Mouse (Mus musculus) thymus, postnatal 14 days (tissue): ENCODE measurements around the gene Kcna6.

ENCODE experiments used
- DNase-seq: peaks from one replicate; pipeline ENCODE4 v3.0.0; 2021

The Kcna6 gene

GRCm38 (mm10) chr6:126740211-126741142, at the start of gene Kcna6:
TSS of gene Kcna6 (minus strand) at chr6:126740674.
- no peak for DNase-seq

- DNase-seq = no peak
These were observed 48.4 kb upstream of the Kcna6 start for GRCm38 (mm10) chr6:126788863-126789262.

GRCm38 (mm10) chr6:126784206-126784605, 43.7 kb upstream of the Kcna6 start:
- DNase-seq = no peak

- DNase-seq = no peak
These were observed 43.2 kb upstream of the Kcna6 start for GRCm38 (mm10) chr6:126783651-126784066.

- no peak for DNase-seq
These were observed 42.6 kb upstream of the Kcna6 start for GRCm38 (mm10) chr6:126783056-126783455.

- DNase-seq = no peak
These were observed 37.4 kb upstream of the Kcna6 start for GRCm38 (mm10) chr6:126777889-126778288.

GRCm38 (mm10) chr6:126773873-126774272, 33.4 kb upstream of the Kcna6 start:
- DNase-seq = no peak

- DNase-seq = no peak
These were observed 31.9 kb upstream of the Kcna6 start for GRCm38 (mm10) chr6:126772326-126772725.

- no peak for DNase-seq
These were observed 29.8 kb upstream of the Kcna6 start for GRCm38 (mm10) chr6:126770146-126770731.

- DNase-seq = peak; percentile 71
These were observed 28.6 kb upstream of the Kcna6 start for GRCm38 (mm10) chr6:126768957-126769665.

GRCm38 (mm10) chr6:126767610-126768532, 27.4 kb upstream of the Kcna6 start:
- no peak for DNase-seq

GRCm38 (mm10) chr6:126766552-126766951, 26.1 kb upstream of the Kcna6 start:
- DNase-seq = no peak

- DNase-seq = no peak
These were observed 24.2 kb upstream of the Kcna6 start for GRCm38 (mm10) chr6:126764563-126765091.

GRCm38 (mm10) chr6:126761362-126761761, 20.9 kb upstream of the Kcna6 start:
- DNase-seq = no peak

GRCm38 (mm10) chr6:126755729-126756411, 15.4 kb upstream of the Kcna6 start:
- no peak for DNase-seq

GRCm38 (mm10) chr6:126752520-126752919, 12.0 kb upstream of the Kcna6 start:
- no peak for DNase-seq

- DNase-seq = no peak
These were observed 5.4 kb upstream of the Kcna6 start for GRCm38 (mm10) chr6:126745888-126746287.

GRCm38 (mm10) chr6:126742610-126743009, 2.1 kb upstream of the Kcna6 start:
- no peak for DNase-seq

- DNase-seq = peak; percentile 24
These were observed 906 bp downstream of the Kcna6 start for GRCm38 (mm10) chr6:126739326-126740210.

- DNase-seq = no peak
These were observed 3.5 kb downstream of the Kcna6 start for GRCm38 (mm10) chr6:126736996-126737395.
